Mouse (Mus musculus): ENCODE data around the gene Btbd2.

DNA sequence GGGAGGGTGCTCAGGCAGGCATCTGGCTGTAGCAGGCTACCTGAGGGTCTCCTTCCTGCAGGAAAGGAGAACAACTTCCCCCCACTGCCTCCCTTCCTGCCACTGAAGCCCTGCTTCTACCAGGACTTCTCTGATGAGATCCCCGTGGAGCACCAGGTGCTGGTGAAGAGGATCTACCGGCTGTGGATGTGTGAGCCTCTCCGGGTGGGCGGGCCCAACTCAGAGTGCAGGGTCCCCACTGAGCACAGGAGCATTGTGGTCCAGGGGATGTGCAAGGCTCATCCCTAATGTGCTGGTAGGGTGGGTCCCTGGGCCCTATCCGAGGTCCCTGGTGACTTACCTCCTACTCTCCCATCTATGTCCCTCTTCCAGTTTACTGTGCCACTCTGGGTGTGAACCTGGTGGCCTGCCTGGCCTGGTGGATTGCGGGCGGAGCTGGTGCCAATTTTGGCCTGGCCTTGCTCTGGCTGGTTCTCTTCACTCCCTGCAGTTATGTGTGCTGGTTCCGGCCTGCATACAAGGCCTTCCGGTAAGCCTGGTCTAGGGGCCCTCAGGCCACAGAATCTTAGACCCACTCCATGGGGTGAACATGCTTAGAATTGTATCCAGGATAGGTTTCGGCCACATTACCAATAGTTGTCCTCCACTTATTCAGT lies 47.5 kb downstream of the Btbd2 start:
- TF ChIP-seq CTCF (IDR thresholded peaks at IDR 0.05; ENCODE audit: low read depth) (no peak), EP300 (IDR thresholded peaks at IDR 0.05; ENCODE audit: low read depth) (no peak)

All from heart, postnatal 0 days (tissue).